Mouse (Mus musculus) ES-Bruce4 (cell line): ENCODE results near the gene Pam.

ENCODE experiments used
- CTCF ChIP-seq: IDR thresholded peaks from one replicate; pipeline ENCODE4 v1.8.1; 2011; ENCODE audit warnings: low read depth, low read length
- EP300 ChIP-seq: IDR thresholded peaks from 2 replicates; pipeline ENCODE4 v1.6.1; 2011; ENCODE audit warnings: low read depth, low read length; ENCODE audit not compliant: insufficient read depth

- TF ChIP-seq CTCF (no peak), EP300 (no peak)
These were observed 42.7 kb downstream of the Pam start for GRCm38 (mm10) chr1:98052775-98053174.
